Mouse (Mus musculus) layer of hippocampus, adult 2 months (tissue): ENCODE measurements around the gene Msi2. TPM values are rescaled to one million over a fixed set of nuclear protein-coding genes. Genes with fewer than 3 reads are reported as not detected.

Experiments
- DNase-seq, 2 experiments: peaks; one replicate each; pipeline ENCODE4 v3.0.0; 2022; ENCODE audit warnings: low spot score in 2 of 2
- H3K27ac ChIP-seq: fragments of 200-600 bp; 2 replicates; pipeline ENCODE4 v1.8.1; 2022
- H3K4me3 ChIP-seq: fragments of 200-600 bp; 2 replicates; pipeline ENCODE4 v1.8.1; 2022; ENCODE audit warnings: mild to moderate bottlenecking
- CTCF ChIP-seq: fragments of 200-600 bp; conservative IDR thresholded peaks from 2 replicates; pipeline ENCODE4 v1.8.1; 2022; ENCODE audit warnings: antibody characterized with exemption, mild to moderate bottlenecking, moderate library complexity
- total RNA-seq, 2 experiments: library from RNA; stranded (reverse); gene quantifications; 2 replicates each; pipeline ENCODE4 v1.2.3; 2021

The Msi2 gene
- total RNA-seq, 2 experiments from 2014 or later: 103 to 114 TPM

GRCm38 (mm10) chr11:88655786-88656185 lies 62.5 kb downstream of the Msi2 start:
- no peak for DNase-seq
- Histone ChIP-seq H3K27ac (peak overlapping the region; percentile 83), H3K4me3 (no peak overlapping the region)
- TF ChIP-seq CTCF: no peak

GRCm38 (mm10) chr11:88655214-88655566 lies 63.1 kb downstream of the Msi2 start:
- DNase-seq: no peak
- peak overlapping the region; percentile 83 for H3K27ac ChIP-seq
- H3K4me3 ChIP-seq: no peak overlapping the region
- TF ChIP-seq CTCF: no peak

GRCm38 (mm10) chr11:88654391-88655213 lies 63.7 kb downstream of the Msi2 start:
- peak in 1 of 2 experiments; percentile 23 for DNase-seq
- no peak overlapping the region for H3K4me3 ChIP-seq
- peak overlapping the region; percentile 83 for H3K27ac ChIP-seq
- TF ChIP-seq CTCF: no peak

GRCm38 (mm10) chr11:88650275-88650674 lies 68.0 kb downstream of the Msi2 start:
- TF ChIP-seq CTCF: no peak
- H3K27ac ChIP-seq: peak overlapping the region; percentile 70

GRCm38 (mm10) chr11:88649009-88649408 lies 69.3 kb downstream of the Msi2 start:
- H3K27ac ChIP-seq: peak overlapping the region; percentile 70
- H3K4me3 ChIP-seq: no peak overlapping the region
- DNase-seq: no peak
- no peak for TF ChIP-seq CTCF

More at GRCm38 (mm10) chr11:88650275-88650674, 68.0 kb downstream of the Msi2 start:
- peak; percentile 57 to 59 for DNase-seq
- H3K4me3 ChIP-seq: no peak overlapping the region

GRCm38 (mm10) chr11:88648407-88648806 lies 69.9 kb downstream of the Msi2 start:
- TF ChIP-seq CTCF: no peak
- Histone ChIP-seq H3K27ac (peak overlapping the region; percentile 70), H3K4me3 (no peak overlapping the region)
- DNase-seq: no peak

- Histone ChIP-seq H3K27ac (peak overlapping the region; percentile 81), H3K4me3 (no peak overlapping the region)
- no peak for TF ChIP-seq CTCF
- DNase-seq: no peak
These were observed 71.8 kb downstream of the Msi2 start for GRCm38 (mm10) chr11:88646493-88646892.

- DNase-seq: no peak
- Histone ChIP-seq H3K27ac (peak overlapping the region; percentile 81), H3K4me3 (no peak overlapping the region)
- no peak for TF ChIP-seq CTCF
These were observed 72.5 kb downstream of the Msi2 start for GRCm38 (mm10) chr11:88645821-88646220.

GRCm38 (mm10) chr11:88644719-88645118 lies 73.6 kb downstream of the Msi2 start:
- peak in 1 of 2 experiments; percentile 31 for DNase-seq
- Histone ChIP-seq H3K27ac (peak overlapping the region; percentile 81), H3K4me3 (no peak overlapping the region)
- TF ChIP-seq CTCF: no peak

- H3K4me3 ChIP-seq: no peak overlapping the region
- peak overlapping the region; percentile 67; the same call in 1 of the 2 replicates for H3K27ac ChIP-seq
- peak; percentile 57 for TF ChIP-seq CTCF
- no peak for DNase-seq
These were observed 78.5 kb downstream of the Msi2 start for GRCm38 (mm10) chr11:88639862-88640261.

GRCm38 (mm10) chr11:88638936-88639542 lies 79.3 kb downstream of the Msi2 start:
- Histone ChIP-seq H3K27ac (peak overlapping the region; percentile 67), H3K4me3 (no peak overlapping the region)
- TF ChIP-seq CTCF: no peak
- no peak for DNase-seq

- peak overlapping the region; percentile 67 for H3K27ac ChIP-seq
- DNase-seq: no peak
- no peak overlapping the region for H3K4me3 ChIP-seq
- TF ChIP-seq CTCF: no peak
These were observed 80.1 kb downstream of the Msi2 start for GRCm38 (mm10) chr11:88638254-88638653.

GRCm38 (mm10) chr11:88636934-88637333 lies 81.4 kb downstream of the Msi2 start:
- DNase-seq: no peak
- no peak overlapping the region for H3K4me3 ChIP-seq
- TF ChIP-seq CTCF: no peak
- H3K27ac ChIP-seq: peak overlapping the region; percentile 68; the same call in 1 of the 2 replicates

- no peak for TF ChIP-seq CTCF
- Histone ChIP-seq H3K27ac (peak overlapping the region; percentile 68; the same call in 1 of the 2 replicates), H3K4me3 (no peak overlapping the region)
These were observed 82.0 kb downstream of the Msi2 start for GRCm38 (mm10) chr11:88636319-88636718.

More at GRCm38 (mm10) chr11:88636319-88636718, 82.0 kb downstream of the Msi2 start:
- DNase-seq: no peak
